Mouse (Mus musculus) megakaryocyte-erythroid progenitor cell, adult 5-6 weeks (primary cell): Measurements from ENCODE around the gene Slco1a5. TPM values are rescaled to one million over a fixed set of nuclear protein-coding genes. Genes with fewer than 3 reads are reported as not detected.

Experiments used
- ATAC-seq: replicated peaks from 2 replicates; pipeline ENCODE4 v1.8.0; 2016; ENCODE audit warnings: mild to moderate bottlenecking, inconsistent platforms; ENCODE audit not compliant: severe bottlenecking, poor library complexity, low FRiP score, low TSS enrichment
- total RNA-seq, 2 experiments: library from RNA; stranded (forward) in 1 of 2; stranded (reverse) in 1 of 2; fragments of 200-1000, 215-1000 nt in 1 of 2; fragments of >200 nt in 1 of 2; fragmentation: Nextera tagmentation in 1 of 2; gene quantifications; 2 replicates each; pipeline ENCODE4 v1.2.3; 2014 to 2017

The Slco1a5 gene
- total RNA-seq (2014; fragmentation: Nextera tagmentation) (not detected in 2 replicates), total RNA-seq (2017) (0.19 TPM in 1 of 2 replicates, not detected in the other)

DNA sequence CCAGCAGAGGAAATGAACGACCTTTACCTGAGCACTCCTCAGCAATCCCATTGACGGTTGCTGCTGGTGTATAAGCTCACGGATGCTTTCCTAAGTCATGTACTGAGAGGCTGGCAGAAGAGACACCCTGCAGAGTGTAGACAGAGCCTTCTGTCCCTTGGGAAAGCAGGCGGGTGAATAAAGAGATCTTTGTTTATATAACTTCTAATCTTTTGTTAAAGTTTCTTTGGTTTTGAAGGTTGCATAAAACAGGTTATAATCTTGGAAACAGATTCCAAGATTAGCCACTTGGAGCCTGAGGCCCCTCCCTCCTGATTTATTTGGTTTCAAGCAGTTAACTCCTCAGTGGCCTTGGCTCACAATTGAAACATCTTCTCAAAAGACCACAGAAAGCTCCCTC is at the start of gene Slco1a5:
Gene Slco1a5 (minus strand): TSS at position 101 of the 400 bp plus-strand sequence.
- ATAC-seq = no peak

DNA sequence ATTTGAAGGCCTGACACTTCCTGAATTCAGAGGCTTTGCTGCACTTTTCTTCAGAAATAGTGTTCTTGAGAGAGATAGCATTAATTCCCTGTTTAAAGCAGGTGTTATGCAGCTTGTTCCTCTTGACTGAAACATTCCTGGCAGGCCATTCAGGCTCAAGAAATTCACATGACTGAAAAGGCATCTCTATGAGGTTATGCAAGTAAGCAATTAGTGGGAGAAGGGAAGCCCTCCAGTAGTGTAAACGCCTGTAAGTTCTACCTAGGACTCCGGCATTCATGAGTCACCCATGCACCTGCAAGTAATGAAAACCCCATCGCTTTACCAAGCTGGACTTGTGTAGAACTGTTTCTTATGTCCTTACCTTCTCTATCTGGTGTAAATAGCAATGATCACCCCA is 46.8 kb upstream of the Slco1a5 start:
- no peak for ATAC-seq

DNA sequence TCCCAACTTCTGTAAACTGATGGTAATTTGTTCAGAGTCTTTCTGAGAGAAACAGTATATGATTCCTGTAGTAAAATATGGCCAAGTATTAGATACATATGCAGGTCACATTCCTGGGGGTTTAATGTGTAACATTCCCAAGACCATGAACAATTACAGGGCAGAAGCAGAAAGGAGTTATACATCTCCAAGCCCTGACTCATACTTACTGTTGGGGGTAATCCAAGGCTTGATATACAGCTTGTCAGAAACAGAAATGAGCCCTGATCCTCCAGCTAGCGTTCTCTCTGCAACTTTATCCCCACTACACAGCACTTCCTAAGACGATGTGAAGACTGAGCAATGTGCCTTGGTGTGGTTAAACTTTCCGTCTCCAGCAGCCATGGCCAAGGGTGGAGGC is 44.8 kb upstream of the Slco1a5 start:
- no peak for ATAC-seq

DNA sequence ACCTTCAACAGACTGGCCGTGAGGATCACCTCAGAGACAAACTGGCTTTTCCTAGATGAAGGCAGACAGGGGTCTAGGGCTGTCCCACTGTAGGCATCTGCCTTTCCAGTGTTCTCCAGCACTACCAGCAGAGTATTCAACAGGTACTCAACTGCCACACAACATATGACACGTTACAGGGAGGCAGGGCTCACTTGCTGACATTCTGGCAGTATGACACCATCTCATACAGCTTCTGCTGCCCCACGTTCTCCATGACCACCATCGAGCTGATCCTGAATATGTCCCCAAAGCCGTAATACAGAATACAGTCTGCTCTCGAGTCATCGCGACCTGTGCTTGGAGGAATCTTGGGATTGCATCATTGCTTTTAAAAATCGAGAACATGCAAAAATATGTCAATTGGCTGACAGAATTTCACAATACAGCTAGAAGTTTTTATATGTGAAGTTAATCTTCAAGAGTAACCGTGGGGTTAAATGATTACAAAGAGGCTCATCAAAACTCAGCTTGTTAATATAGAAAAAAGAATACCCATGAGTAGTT is 43.8 kb upstream of the Slco1a5 start:
- no peak for ATAC-seq

DNA sequence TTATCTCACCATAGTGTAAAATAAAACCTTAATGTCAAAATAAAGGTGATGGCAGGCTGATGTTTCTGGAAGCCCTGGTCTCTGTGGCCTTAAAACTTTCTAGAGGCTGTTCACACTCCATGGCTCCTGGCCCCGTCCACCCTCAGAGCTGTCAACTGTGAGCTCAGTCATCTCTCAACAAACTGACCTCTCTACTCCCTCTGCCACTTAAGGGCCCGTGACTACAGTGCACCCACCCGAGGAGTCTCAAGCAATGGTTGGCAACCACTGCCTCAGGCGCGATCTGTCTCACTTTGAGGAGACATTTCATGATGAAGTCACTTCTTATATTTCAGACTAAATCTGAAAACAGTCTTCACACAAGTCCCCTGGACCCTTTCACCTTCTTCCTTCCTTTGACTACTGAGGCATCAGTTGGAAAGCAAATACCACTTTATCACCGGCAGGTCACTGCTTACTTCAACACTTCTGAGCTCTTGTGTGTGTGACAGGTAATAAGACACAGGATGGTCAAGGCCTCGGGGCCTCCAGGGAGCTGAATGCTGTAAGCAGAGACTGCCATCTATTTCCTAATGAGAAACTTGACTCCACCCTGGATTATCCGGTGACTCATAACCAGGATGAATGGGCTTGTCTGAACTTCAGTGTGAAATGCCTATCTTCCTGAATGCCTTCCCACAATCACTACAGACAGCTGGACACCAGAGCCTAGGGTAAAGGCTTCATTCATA is 43.1 kb upstream of the Slco1a5 start:
- ATAC-seq = no peak

DNA sequence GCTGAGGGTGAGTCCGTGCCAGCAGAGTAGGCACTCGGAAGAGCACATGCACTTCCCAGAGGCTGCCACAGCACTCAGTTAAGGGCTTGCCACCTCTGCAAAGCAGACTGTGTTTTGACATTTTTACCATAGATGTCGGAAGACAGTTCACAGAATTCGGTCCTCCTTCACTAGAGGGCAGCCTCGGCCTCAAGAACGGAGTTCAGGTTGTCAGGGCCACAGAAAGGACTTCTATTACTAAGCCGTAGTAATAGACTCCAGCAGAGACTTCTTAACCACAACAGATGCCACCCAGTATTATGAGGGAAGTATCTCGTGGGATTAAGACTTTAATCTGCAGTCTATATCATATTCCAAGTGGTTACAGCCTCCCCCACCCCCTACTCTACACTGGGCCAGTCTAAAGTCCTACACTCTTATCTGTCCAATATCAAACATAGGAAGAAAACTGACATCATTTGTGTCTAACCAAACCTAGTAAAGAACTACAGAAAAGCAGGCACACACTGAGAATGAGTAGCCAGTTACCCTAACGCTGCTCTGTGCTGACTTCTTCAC is 40.3 kb upstream of the Slco1a5 start:
- ATAC-seq = peak; percentile 43; the same call in 1 of the 2 replicates

DNA sequence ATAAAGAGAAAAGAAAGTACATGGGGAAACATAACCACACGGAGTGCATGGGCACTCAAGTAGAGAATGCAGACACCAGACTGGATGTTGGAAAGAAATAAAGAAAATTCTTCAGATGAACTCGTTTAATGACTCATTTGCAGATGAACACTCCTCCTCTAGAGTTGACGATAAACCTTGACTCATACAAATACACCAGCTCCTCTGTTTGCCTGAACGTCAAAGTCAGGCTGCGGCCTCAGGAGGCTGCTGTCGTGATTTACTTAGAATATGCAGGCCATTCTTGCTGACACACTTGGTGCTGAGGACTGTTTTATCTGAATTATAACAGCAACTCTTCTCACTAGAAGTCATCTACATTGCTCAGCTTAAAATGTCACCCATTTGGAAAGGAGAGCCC is 39.3 kb upstream of the Slco1a5 start:
- no peak for ATAC-seq

DNA sequence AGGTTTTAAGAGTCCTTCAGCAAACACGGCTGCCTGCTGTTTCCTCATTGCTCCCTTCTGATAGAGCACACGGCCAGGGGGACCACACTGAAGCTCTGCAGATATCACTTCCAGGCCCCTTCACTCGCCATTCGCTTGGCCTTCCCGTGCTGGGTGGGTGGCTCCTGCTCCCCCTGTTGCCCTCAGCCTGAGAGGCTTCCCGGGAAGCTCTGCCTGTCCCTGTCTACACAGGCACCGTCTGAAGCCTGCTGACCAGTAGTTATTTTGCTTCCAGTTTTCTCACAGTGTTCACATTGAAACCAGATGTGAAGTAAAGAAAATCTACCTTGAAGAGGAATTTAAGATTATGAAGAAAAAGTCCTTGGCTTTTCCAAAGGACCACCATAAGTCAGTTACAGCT is 34.3 kb upstream of the Slco1a5 start:
- no peak for ATAC-seq

DNA sequence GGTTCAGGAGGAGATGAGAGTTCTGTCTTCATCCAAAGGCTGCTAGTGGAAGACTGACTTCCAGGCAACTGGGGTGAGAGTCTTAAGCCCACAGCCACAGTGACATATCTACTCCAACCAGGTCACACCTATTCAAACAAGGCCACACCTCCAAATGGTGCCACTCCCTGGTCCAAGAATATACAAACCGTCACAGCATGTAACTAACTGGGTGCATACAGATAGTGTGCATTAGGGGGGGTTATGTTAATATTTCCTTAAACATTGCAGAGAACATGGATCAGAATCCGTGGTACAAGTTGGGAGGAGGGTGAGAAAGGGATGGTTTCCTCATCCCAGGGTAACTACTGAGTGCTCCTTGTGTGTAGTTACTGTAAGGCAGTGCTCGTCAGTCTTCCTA is 29.3 kb upstream of the Slco1a5 start:
- ATAC-seq = peak; percentile 51; the same call in 1 of the 2 replicates

DNA sequence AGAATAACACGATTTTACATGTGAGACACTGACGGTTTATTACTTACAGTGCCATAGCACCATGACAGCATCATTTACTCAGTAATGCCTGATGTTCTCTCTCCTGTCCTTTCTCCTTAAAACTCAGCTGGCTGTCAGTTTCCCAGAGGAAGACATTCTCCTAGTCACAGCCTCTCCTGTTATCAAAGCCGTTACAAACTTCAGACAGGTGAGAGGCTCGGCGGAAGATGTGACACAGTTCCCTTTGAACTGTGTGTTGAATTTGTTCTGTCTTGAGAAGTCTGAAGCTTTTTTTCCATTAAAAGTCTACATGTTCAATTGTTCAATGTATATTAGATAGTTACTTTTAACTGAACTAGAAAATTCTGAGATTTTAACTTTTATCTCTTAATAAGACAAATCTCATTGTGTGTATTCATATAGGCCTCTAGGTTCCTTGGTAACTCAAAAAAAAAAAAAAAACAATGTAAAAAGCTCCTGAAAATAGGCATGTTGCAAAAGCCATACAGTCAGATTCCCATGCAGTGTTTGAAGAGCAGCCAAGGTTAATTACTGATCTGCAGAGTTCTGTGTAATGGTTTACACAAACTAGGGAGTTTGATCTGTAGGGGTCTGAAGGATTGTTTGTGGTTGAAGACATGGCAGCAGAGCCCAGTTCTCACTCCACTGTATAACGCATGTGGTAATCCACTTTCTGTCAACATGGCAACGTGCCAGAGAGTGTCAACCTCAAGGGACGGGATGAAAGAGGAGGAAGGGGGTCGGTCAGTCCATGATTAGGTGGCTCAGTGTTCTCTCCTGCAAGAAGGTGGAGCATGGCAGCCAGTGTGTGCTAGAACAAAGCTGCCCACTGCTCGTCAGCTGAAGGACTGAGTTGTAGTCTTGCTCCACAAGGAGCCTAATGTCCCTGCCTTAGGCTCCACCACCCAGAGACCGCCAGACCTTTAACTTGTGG is 24.9 kb upstream of the Slco1a5 start:
- ATAC-seq = no peak

DNA sequence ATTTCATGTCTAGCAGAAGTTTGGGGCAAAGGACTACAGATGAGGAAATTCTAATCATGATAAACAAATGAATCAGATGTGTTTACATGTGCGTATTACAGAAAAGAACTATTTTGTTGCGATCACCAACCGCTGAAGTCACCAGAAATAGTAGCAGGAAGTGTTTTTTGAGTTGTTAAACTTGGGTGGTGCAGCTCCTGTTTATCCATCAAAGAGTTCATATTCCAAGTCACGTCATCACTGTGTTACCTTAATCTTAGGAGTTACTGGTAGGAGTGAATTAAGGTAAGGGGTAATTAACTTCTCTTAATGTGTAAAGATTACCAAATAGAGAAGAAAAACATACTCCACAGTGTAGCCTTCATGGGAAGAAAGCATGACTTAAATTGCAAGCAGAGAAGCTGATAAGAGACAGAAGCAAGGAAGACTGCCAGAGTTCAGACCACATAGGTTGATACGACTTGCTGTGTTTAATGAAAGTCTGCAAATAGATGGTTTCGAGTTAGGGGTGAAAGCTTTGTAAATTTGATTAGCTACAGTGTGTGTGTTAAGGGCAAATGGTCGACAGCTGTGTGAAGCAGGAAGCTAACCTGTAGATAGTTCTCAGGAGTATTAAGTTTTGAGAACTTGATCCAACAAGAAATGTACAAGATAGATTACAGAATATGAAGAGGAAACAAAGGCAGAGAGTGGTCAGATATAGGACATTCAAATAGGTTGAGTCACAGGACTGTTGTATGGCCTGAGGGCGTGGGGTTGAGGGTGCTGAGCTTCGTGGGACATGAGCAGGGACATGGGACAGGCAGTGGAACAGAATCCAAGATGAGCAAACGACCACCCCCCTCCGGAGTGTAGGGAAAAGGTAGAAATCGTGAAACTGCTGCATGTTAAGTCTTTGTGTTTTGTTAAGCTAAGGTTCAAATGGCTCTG is 23.7 kb upstream of the Slco1a5 start:
- ATAC-seq = peak; percentile 31

DNA sequence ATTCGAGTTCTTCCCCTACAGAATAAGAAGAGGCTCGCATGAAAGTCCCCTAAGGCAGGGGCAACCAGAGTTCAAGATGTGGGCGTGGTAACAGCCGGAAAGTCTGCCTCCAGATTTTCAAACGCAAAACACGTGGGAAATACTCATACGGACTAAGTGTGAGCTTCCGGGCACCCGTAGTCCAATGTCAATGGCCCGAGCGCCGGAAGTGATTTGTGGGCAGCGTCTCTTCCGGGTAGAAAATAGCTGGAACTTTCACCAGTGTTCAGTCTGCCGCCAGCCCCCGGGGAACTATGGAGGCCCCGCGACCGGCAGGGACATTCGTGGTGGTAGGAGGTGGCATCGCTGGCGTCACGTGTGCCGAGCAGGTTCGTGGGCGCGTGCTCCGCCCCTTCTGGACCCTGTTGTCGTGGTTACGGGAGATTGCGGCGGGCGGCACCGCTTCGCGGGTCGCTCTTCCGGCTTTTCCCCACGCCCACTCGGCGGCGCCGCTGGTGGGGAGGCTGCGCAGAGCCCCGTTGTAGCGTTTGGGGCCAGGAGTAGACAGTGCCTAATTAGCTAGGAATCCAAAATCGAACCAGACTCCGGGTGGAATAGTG is 22.8 kb upstream of the Slco1a5 start, which contains the start of gene Pyroxd1:
Gene Pyroxd1 (plus strand): TSS at position 215 of the 599 bp plus-strand sequence.
- peak; percentile 93 for ATAC-seq

DNA sequence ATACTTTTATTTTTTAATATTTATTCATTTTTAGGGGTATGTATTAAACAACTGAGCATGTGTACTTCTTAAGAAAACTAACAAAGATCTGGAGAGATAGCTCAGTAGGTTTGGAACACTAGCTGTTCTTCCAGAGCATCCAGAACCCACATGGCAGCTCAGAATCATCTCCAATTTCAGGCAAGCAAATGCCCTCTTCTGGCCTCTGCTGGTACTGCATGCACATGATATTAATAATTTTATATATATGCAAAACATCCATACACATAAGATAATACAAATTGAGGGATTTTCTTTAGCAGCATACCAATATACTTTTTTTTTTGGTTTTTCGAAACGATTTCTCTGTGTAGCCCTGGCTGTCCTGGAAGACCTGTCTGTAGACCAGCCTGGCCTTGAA is 20.8 kb upstream of the Slco1a5 start:
- no peak for ATAC-seq

DNA sequence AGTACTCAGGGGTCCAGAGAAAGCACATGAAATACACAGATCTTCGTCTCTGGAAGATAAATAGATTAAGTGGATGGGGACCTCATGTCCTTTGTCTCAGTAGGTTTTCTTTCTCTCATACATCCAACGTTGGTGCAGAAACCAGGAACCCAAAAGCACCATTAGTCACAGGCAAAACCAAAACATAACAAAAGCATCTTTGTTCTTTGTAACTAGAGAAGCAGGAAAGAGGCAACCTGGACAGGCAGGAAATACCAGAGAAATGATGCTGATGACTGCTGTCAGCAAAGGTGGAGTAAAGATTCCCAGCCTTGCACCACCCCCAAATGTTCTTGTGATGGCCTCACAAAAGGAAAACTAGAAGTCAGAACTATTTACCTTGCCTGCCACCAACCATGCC is 16.8 kb upstream of the Slco1a5 start:
- ATAC-seq = no peak

DNA sequence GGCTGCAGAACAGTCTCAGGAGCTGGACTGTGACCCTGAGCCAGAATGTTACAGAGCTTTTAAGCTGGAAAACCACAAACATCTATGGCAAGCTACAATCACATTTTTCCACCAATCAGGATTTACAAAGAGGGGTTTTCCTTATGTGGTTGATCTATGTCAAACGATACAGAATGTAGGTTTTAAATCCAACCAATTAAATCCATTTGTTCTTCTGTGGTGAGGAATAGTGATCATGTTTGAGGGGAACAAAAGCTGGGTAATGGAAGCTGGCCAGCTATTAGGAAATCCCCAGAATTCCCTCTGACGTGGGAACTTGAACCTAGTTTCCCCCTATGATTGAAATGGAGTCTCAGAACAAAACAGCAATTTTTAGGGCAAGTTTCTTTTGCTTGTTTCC is 16.2 kb upstream of the Slco1a5 start:
- no peak for ATAC-seq

DNA sequence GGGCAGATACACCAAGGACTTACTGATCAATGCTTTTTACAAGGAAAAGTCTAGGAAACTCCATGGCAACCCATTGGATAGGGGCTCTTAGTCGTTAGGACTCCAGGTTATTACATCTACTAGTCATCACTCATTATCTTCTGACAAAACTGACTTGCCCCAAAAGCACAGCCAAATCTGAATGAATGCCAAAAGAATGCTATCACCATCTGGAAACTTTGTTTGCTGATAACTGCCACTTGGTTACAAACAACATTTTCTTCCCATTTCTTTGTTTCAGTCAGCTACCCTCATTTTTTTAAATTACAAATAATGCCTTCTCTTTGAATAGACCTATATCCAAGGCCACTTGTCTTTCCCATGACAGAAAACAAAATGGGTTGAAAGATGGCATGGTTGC is 6.4 kb upstream of the Slco1a5 start:
- ATAC-seq = no peak

DNA sequence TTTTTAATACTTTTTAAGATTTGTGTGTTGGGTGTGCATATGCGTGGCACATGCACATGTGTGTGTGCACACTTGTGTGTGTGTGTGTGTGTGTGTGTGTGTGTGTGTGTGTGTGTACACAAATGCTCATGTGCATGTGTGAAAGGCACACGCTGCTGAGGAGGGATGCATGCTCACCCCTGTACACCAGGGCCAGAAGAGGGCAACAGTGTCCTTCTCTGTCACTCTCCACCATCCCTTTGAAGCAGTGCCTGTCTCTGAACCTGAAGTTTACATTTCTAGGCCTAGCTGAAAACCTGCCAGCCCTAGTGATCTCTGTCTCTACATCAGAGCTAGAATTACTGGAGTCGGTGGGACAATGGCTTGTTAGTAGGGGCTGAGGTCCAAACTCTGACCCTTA is 3.8 kb upstream of the Slco1a5 start:
- ATAC-seq = peak; percentile 45; the same call in 1 of the 2 replicates

DNA sequence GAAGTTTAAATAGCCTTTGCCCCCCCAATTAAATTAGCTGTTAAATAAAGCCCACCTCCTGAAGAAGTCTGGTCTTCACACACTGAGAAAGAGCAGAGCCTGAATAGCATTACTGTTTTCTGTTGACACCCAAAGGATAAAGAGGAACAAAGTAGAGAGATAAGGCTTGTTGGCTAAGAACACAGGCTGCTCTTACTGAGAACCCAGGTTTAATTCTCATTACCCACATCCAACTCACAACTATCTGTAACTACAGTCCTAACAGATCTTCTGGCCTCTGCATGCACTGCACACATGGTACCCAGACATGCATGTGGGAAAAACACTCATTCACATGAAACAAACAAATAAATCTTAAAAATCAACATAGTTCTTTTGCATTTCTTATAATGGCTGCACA is 5.7 kb downstream of the Slco1a5 start:
- ATAC-seq = no peak
